Mouse (Mus musculus) erythroblast, embryonic 14.5 days (primary cell): ENCODE measurements around the gene Nrtn.

Experiments used
- GATA1 ChIP-seq: IDR thresholded peaks from 2 replicates; pipeline ENCODE4 v1.6.1; 2012; ENCODE audit warnings: low read length, inconsistent platforms, mixed read lengths
- TAL1 ChIP-seq: IDR thresholded peaks from 3 replicates; pipeline ENCODE4 v1.6.1; 2012; ENCODE audit warnings: low read length, inconsistent platforms, mixed read lengths

DNA sequence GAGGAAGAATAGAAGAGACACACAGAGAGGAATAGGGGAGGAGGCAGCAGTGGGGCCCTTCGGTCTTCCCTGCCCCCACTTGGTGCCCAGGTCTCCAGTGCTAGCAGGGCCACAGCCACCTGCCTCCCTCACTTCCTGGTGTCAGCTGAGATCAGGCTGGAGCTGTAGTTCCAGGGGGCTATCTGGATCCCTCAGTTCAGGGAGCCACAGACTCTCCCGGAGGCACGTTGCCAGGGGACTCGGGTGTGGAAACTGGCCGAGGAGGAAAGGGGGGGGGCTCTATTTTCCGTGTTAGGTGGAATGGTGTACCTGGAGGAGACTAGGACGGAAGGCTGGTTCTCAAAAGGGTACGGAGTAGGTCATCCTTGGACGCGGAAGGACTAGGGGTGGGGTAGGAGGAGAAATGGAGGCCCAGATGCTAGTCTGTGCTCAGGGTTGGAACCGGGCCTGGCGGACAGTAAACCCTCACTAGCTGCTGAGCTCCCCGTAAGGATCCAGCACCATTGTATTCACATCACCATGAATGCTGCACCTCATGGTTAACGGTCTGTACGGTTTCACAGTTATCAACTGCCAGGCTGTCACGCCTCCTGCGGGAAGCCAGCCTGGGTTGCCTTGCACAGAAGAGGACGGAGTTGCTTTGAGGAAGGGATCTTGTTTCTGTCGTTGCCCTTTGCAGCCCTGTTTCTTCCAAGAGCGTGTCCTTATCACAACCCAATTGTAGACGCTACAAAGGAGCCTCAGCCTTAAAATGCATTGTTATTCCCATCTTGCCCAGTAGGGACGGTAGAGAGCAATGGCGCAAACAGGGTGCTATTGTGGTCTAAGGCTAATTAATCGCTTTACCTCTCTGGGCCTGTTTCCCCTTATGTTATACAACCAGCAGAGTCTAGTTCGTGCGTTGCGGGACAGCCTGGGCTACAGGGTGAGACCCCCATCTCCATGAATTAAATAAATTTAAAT is 5.7 kb upstream of the Nrtn start:
- TF ChIP-seq TAL1 (no peak), GATA1 (peak; percentile 60)
